Mouse (Mus musculus) ES-Bruce4 (cell line): Measurements from ENCODE around the gene Fosl1. TPM values are rescaled to one million over a fixed set of nuclear protein-coding genes. Genes with fewer than 3 reads are reported as not detected.

Experiments
- H3K27ac ChIP-seq: 2 replicates; pipeline ENCODE4 v1.5.1; 2012; ENCODE audit warnings: low read length, inconsistent platforms; ENCODE audit not compliant: insufficient read depth
- H3K27me3 ChIP-seq: 2 replicates; pipeline ENCODE4 v1.6.1; 2012; ENCODE audit warnings: mild to moderate bottlenecking, low read length, inconsistent platforms; ENCODE audit not compliant: control insufficient read depth, poor library complexity, insufficient read depth, severe bottlenecking
- H3K36me3 ChIP-seq: 2 replicates; pipeline ENCODE4 v1.6.1; 2012; ENCODE audit warnings: inconsistent platforms, mild to moderate bottlenecking, low read length, moderate library complexity; ENCODE audit not compliant: control insufficient read depth, poor library complexity, insufficient read depth, severe bottlenecking
- H3K4me1 ChIP-seq: one replicate; pipeline ENCODE4 v1.8.1; 2011; ENCODE audit warnings: low read length; ENCODE audit not compliant: control insufficient read depth, insufficient read depth
- H3K4me3 ChIP-seq: 2 replicates; pipeline ENCODE4 v1.5.1; 2011; ENCODE audit warnings: low read depth, mild to moderate bottlenecking, low read length
- H3K9ac ChIP-seq: 2 replicates; pipeline ENCODE4 v1.6.1; 2012; ENCODE audit warnings: low read depth, mild to moderate bottlenecking, inconsistent platforms; ENCODE audit not compliant: poor library complexity, severe bottlenecking
- H3K9me3 ChIP-seq: replicated peaks from 2 replicates; pipeline ENCODE4 v1.6.1; 2012; ENCODE audit warnings: mild to moderate bottlenecking, low read length, inconsistent platforms; ENCODE audit not compliant: control insufficient read depth, poor library complexity, insufficient read depth, severe bottlenecking
- CTCF ChIP-seq: IDR thresholded peaks from one replicate; pipeline ENCODE4 v1.8.1; 2011; ENCODE audit warnings: low read depth, low read length
- EP300 ChIP-seq: IDR thresholded peaks from 2 replicates; pipeline ENCODE4 v1.6.1; 2011; ENCODE audit warnings: low read depth, low read length; ENCODE audit not compliant: insufficient read depth
- POLR2A ChIP-seq: IDR thresholded peaks from one replicate; pipeline ENCODE4 v1.8.1; 2011; ENCODE audit warnings: low read length; ENCODE audit not compliant: insufficient read depth
- polyA plus RNA-seq: library from polyadenylated mRNA; stranded (reverse); fragments of >200 nt; gene quantifications from 2 replicates; pipeline ENCODE4 v1.2.4, GENCODE M21; 2011; ENCODE audit warnings: low read depth; ENCODE audit not compliant: missing spikeins, insufficient read depth, insufficient read length

Gene Fosl1
- polyA plus RNA-seq, 1 experiment, result 1.3 TPM

GRCm38 (mm10) chr19:5481398-5481797 lies 34.1 kb downstream of the Fosl1 start:
- Histone ChIP-seq H3K9ac (no peak overlapping the region), H3K4me3 (no peak overlapping the region), H3K27ac (no peak overlapping the region), H3K4me1 (no peaks in the 10 kb centered on the region), H3K27me3 (no peaks in the 10 kb centered on the region), H3K9me3 (no peaks in the 10 kb centered on the region), H3K36me3 (0 out of 2 replicates have a peak, but pooled peaks cover 2% of the 10 kb centered on the region)
- TF ChIP-seq POLR2A, result no peak
- no peak for TF ChIP-seq CTCF
- no peak for TF ChIP-seq EP300

- Histone ChIP-seq H3K36me3 (0 out of 2 replicates have a peak, but pooled peaks cover 2% of the 10 kb centered on the region), H3K9ac (no peak overlapping the region), H3K27me3 (no peaks in the 10 kb centered on the region), H3K4me1 (no peaks in the 10 kb centered on the region), H3K27ac (no peak overlapping the region), H3K4me3 (no peak overlapping the region), H3K9me3 (no peaks in the 10 kb centered on the region)
- TF ChIP-seq CTCF (no peak), POLR2A (no peak), EP300 (no peak)
Measured at GRCm38 (mm10) chr19:5483386-5484359, 36.3 kb downstream of the Fosl1 start.

GRCm38 (mm10) chr19:5484496-5484895 lies 37.1 kb downstream of the Fosl1 start:
- H3K4me1 ChIP-seq, result no peaks in the 10 kb centered on the region
- H3K36me3 ChIP-seq, result 0 out of 2 replicates have a peak, but pooled peaks cover 2% of the 10 kb centered on the region
- H3K9me3 ChIP-seq, result no peaks in the 10 kb centered on the region
- TF ChIP-seq CTCF, result no peak
- no peak for TF ChIP-seq EP300
- no peak for TF ChIP-seq POLR2A
- no peak overlapping the region for H3K27ac ChIP-seq
- H3K27me3 ChIP-seq, result no peaks in the 10 kb centered on the region
- H3K9ac ChIP-seq, result no peak overlapping the region
- H3K4me3 ChIP-seq, result no peak overlapping the region

GRCm38 (mm10) chr19:5485371-5485770 lies 38.0 kb downstream of the Fosl1 start:
- H3K9ac ChIP-seq, result no peak overlapping the region
- H3K36me3 ChIP-seq, result 0 out of 2 replicates have a peak, but pooled peaks cover 2% of the 10 kb centered on the region
- H3K27ac ChIP-seq, result no peak overlapping the region
- no peak overlapping the region for H3K4me3 ChIP-seq
- TF ChIP-seq POLR2A, result no peak
- TF ChIP-seq CTCF, result no peak
- no peak for TF ChIP-seq EP300
- no peaks in the 10 kb centered on the region for H3K9me3 ChIP-seq
- H3K27me3 ChIP-seq, result no peaks in the 10 kb centered on the region
- no peaks in the 10 kb centered on the region for H3K4me1 ChIP-seq

- Histone ChIP-seq H3K4me3 (no peak overlapping the region), H3K27ac (no peak overlapping the region), H3K9ac (no peak overlapping the region), H3K27me3 (no peaks in the 10 kb centered on the region), H3K4me1 (no peaks in the 10 kb centered on the region), H3K9me3 (no peaks in the 10 kb centered on the region), H3K36me3 (0 out of 2 replicates have a peak, but pooled peaks cover 2% of the 10 kb centered on the region)
- TF ChIP-seq EP300, result no peak
- no peak for TF ChIP-seq CTCF
- TF ChIP-seq POLR2A, result no peak
Measured at GRCm38 (mm10) chr19:5485821-5486220, 38.5 kb downstream of the Fosl1 start.

- Histone ChIP-seq H3K4me1 (no peaks in the 10 kb centered on the region), H3K4me3 (no peak overlapping the region), H3K27me3 (no peaks in the 10 kb centered on the region), H3K9me3 (no peaks in the 10 kb centered on the region), H3K9ac (no peak overlapping the region), H3K36me3 (0 out of 2 replicates have a peak, but pooled peaks cover 2% of the 10 kb centered on the region), H3K27ac (no peak overlapping the region)
- TF ChIP-seq POLR2A (no peak), CTCF (no peak), EP300 (no peak)
Measured at GRCm38 (mm10) chr19:5486286-5486685, 38.9 kb downstream of the Fosl1 start.
